Mouse (Mus musculus) erythroblast, embryonic 14.5 days (primary cell): ENCODE results near the gene Mfap4.

Source experiments
- GATA1 ChIP-seq: IDR thresholded peaks from 2 replicates; pipeline ENCODE4 v1.6.1; 2012; ENCODE audit warnings: low read length, inconsistent platforms, mixed read lengths
- TAL1 ChIP-seq: IDR thresholded peaks from 3 replicates; pipeline ENCODE4 v1.6.1; 2012; ENCODE audit warnings: low read length, inconsistent platforms, mixed read lengths

DNA sequence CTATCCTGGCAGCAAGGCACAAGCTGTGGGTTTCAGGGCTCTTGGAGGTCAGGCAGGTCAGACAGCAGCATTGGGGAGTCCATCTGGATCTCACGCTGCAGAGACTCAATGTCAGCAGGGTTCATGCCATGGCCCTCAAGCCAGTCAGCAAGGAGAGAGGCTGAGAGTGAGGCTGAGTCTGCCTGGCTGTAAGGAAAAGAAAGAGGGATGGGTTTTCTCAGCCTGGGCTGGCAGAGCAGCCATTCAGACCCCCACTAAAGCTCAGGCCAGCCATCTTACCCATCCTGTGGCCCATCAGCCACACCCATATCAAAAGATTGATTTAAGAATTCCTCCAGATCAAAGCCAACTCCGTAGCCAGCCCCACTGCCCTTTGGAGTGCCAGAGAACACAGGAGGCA is 3.9 kb downstream of the Mfap4 start:
- no peak for TF ChIP-seq GATA1
- no peak for TF ChIP-seq TAL1
